Mouse (Mus musculus) adrenal gland, postnatal 10 days (tissue): Measurements from ENCODE around the gene Hsf2bp. TPM values are rescaled to one million over a fixed set of nuclear protein-coding genes. Genes with fewer than 3 reads are reported as not detected.

Experiments used
- DNase-seq: peaks from one replicate; pipeline ENCODE4 v3.0.0; 2021; ENCODE audit warnings: mixed read lengths
- total RNA-seq, 2 experiments: library from RNA; stranded (reverse); gene quantifications; 2 replicates each; pipeline ENCODE4 v1.2.3; 2021

Gene Hsf2bp
- total RNA-seq, 2 experiments from 2014 or later = 1.4 to 1.7 TPM

DNA sequence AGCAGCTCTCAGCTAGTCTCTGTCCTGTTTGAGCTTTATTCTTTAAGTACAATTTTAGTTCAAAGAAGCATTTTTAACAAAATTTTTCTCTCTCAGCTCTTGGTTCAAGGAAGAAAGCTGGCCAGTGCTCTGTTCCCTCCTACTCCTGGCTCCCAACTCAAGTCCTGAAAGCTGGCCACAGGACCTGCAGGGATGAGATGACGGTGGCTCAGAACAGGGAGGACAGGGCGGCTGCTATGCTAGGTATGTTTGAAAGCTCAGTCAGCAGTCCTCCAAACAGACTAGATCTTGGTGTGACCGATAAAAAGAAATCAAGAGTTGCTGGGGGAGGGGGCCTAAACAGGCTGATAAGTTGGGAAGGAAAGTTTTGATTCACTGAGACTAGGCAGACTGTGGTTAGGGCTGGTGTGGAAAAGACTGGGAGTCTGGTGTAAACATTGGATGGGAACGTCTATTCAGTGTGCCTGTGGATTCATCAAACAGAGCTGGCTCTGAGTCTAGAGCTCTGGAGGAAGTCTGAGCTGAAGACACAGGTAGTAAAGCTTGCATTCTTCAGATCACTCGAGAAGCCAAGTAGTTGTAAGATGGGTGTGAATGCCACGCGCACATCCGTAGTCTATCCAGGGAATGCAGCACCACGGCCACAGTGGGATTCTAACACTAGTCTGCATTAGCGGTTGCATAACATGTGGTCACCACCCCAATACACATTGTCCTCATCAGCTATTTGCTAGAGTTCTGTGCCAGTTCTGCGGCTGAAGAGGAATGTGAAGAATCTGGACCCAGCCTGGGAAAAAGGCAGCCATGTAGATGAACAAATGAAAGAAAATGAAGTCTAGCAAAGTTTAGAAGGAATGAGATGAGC is 53.6 kb downstream of the Hsf2bp start:
- DNase-seq = peak; percentile 10

- no peak for DNase-seq
These were observed 56.3 kb downstream of the Hsf2bp start for GRCm38 (mm10) chr17:31979888-31980287.

GRCm38 (mm10) chr17:31977131-31977530 is 59.0 kb downstream of the Hsf2bp start:
- no peak for DNase-seq

GRCm38 (mm10) chr17:31976501-31976900 is 59.6 kb downstream of the Hsf2bp start:
- DNase-seq = no peak

DNA sequence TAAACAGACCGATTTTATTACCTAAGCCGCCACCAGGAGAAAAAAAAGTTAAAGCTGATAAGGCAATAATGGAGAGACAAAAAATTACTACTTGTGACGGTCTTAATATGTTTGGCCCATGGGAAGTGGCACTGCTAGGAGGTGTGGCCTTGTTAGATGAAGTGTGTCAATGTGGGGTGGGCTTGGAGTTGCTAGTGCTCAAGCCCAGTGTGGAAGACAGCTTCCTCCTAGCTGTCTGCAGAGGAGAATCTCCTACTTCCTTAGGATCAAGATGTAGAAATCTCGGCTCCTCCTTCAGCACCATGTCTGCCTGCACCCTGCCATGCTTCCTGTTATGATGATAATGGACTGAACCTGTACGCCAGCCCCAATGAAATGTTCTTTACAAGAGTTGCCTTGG is 61.5 kb downstream of the Hsf2bp start:
- DNase-seq = no peak

GRCm38 (mm10) chr17:31973664-31974230 is 62.4 kb downstream of the Hsf2bp start:
- DNase-seq = no peak

- DNase-seq = no peak
These were observed 65.3 kb downstream of the Hsf2bp start for GRCm38 (mm10) chr17:31970890-31971289.

GRCm38 (mm10) chr17:31968801-31969200 is 67.3 kb downstream of the Hsf2bp start:
- no peak for DNase-seq

- no peak for DNase-seq
These were observed 68.8 kb downstream of the Hsf2bp start for GRCm38 (mm10) chr17:31967311-31967710.

GRCm38 (mm10) chr17:31966566-31966965 is 69.6 kb downstream of the Hsf2bp start:
- no peak for DNase-seq

DNA sequence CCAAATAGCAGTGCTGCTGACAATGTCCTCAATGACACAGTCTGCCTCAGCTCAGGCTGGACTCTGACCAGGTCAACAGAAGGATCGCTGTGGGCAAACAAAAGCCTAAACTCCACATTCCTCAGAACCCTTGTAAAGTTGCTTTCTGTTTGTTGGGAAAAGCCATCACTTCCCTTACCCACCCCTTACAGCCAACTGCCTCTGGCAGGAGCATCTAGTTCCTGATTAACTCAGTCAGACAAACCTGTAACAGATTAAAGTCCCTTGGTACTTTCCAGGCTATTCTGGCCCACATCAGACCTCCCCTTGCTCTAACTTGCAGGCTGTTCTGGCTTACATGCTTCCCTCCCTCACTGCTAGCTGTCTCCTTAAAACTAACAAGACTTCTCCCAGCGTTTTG is 70.5 kb downstream of the Hsf2bp start:
- no peak for DNase-seq

DNA sequence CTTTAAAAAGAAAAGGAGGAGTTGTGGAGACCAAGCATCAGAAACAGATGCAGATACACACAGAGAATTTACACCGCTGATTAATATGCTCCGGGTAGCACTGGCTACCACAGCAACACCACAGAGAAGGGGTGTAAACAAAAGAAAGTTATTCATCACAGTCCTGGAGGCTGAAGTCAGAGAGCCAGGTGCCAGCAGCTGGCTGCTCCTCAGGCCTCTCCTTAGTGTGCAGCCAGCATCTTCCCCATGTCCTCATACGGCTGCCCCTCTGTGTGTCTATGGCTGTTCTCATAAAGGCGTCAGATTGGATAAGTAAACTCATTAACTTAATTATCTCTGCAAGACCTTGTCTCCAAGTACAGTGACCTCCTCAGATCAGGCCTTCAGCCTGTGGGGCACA is 73.2 kb downstream of the Hsf2bp start:
- DNase-seq = no peak

- DNase-seq = no peak
These were observed 73.9 kb downstream of the Hsf2bp start for GRCm38 (mm10) chr17:31962281-31962680.

DNA sequence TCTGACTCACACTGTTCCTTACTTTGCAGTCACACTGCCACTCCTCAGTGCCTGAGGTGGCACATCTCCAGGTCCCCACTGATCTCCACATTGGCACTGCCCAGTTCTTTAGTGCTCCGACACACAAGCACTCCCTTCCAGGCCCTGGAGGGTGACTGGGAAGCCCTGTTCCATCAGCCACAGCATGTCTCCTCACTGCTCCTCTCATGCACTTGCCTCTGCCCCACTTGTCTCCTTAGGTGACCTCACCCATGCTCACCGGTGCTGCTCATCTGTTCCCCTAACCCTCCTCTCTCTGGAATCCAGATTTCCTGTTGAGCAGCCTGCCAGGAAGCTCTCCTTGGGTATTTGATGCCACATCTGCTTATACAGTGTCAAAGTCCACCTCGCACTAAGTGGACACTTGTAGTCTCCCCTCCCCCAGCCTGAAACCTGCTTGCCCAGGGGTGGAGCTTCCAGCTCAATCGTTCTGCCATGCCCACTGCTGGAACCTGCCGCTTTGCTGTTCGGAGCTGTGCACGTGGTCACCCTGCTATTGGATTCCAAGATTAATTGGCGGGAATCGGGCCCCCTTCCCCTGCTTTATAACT is 81.5 kb downstream of the Hsf2bp start:
- no peak for DNase-seq

- no peak for DNase-seq
These were observed 87.1 kb downstream of the Hsf2bp start for GRCm38 (mm10) chr17:31949076-31949475.

GRCm38 (mm10) chr17:31946436-31946835 is 89.7 kb downstream of the Hsf2bp start:
- DNase-seq = no peak

- no peak for DNase-seq
These were observed 92.1 kb downstream of the Hsf2bp start for GRCm38 (mm10) chr17:31943881-31944539.

- no peak for DNase-seq
These were observed 94.5 kb downstream of the Hsf2bp start for GRCm38 (mm10) chr17:31941616-31942015.

GRCm38 (mm10) chr17:31940607-31941006 is 95.5 kb downstream of the Hsf2bp start:
- DNase-seq = no peak

DNA sequence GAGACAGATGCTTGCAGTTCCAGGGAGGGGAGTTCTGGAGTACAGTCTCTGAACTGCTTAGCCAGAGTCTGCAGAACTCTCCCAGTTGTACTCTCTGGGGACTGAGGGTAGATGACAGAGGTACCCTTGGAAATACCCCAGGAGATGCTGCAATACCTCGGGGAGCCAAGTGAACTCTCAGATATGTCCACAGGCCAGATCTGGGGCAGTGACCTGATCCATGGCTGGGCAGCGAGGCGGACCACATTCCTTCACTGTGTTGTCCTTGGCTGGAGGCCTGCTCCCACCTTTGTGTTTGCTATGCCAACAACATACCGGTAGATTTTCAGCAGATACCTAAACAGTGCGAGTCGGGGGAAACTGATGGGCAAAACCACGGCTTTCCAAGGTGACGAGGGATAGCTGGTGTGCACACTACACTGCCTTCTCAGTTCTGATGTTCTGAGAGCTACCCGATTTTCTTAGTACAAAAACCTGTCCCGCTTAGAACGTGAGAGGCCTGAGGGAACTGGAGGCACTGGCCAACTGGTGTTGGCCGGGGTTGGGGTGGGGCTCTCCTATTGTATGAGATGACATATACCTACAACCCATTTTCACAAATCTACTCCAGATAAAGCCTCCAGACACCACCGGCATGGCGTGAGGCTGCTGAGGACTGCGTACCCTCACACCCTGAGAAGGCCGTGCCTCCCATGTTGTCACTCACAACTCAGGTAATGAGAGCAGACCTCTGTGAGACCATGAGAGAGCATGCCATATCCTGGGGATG is 96.7 kb downstream of the Hsf2bp start:
- peak; percentile 63 for DNase-seq

GRCm38 (mm10) chr17:31938539-31939260 is 97.4 kb downstream of the Hsf2bp start:
- peak; percentile 39 for DNase-seq
